Mouse (Mus musculus): ENCODE results near the gene Gm4305.
"Not testable (repeated sequence)": the region's sequence is repeated elsewhere in the genome, so short reads cannot be mapped to it uniquely, and the experiment has no call there.

The Gm4305 gene

DNA sequence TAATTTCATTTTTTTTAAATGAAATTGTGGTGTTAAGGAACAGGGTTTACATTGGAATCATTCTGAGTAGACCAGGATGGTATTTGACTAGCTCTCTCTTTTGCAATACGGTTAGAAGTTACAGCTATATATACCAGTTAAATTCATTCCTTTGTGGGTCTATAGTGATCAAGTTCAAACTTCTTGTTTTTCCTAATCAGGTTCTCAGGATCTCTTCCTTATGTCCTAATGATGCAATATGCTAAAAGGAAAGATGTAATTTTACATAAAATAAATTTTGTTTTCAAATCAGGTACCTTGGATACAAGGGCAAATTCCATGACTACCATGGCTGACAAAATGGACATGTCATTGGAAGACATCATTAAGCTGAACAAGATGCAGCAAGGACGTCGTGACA, at the start of gene Gm4305:
TSS of gene Gm4305 (plus strand) at position 301 of the 400 bp plus-strand sequence.
- not testable (repeated sequence) for DNase-seq (ENCODE audit: low spot score)

DNA sequence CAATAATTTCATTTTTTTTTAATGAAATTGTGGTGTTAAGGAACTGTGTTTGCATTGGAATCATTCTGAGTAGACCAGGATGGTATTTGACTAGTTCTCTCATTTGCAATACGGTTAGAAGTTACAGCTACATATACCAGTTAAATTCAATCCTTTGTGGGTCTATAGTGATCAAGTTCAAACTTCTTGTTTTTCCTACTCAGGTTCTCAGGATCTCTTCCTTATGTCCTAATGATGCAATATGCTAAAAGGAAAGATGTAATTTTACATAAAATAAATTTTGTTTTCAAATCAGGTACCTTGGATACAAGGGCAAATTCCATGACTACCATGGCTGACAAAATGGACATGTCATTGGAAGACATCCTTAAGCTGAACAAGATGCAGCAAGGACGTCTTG, 15.5 kb upstream of the Gm4305 start, which contains the start of gene Gm4301:
TSS of gene Gm4301 (plus strand) at position 301 of the 400 bp plus-strand sequence.
- not testable (repeated sequence) for DNase-seq (ENCODE audit: low spot score)

DNA sequence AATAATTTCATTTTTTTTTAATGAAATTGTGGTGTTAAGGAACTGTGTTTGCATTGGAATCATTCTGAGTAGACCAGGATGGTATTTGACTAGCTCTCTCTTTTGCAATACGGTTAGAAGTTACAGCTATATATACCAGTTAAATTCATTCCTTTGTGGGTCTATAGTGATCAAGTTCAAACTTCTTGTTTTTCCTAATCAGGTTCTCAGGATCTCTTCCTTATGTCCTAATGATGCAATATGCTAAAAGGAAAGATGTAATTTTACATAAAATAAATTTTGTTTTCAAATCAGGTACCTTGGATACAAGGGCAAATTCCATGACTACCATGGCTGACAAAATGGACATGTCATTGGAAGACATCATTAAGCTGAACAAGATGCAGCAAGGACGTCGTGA, 10.4 kb upstream of the Gm4305 start, which contains the start of gene Gm4302:
TSS of gene Gm4302 (plus strand) at position 301 of the 400 bp plus-strand sequence.
- not testable (repeated sequence) for DNase-seq (ENCODE audit: low spot score)

DNA sequence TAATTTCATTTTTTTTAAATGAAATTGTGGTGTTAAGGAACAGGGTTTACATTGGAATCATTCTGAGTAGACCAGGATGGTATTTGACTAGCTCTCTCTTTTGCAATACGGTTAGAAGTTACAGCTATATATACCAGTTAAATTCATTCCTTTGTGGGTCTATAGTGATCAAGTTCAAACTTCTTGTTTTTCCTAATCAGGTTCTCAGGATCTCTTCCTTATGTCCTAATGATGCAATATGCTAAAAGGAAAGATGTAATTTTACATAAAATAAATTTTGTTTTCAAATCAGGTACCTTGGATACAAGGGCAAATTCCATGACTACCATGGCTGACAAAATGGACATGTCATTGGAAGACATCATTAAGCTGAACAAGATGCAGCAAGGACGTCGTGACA, 5.2 kb upstream of the Gm4305 start, which contains the start of gene Gm4303:
TSS of gene Gm4303 (plus strand) at position 301 of the 400 bp plus-strand sequence.
- not testable (repeated sequence) for DNase-seq (ENCODE audit: low spot score)

DNA sequence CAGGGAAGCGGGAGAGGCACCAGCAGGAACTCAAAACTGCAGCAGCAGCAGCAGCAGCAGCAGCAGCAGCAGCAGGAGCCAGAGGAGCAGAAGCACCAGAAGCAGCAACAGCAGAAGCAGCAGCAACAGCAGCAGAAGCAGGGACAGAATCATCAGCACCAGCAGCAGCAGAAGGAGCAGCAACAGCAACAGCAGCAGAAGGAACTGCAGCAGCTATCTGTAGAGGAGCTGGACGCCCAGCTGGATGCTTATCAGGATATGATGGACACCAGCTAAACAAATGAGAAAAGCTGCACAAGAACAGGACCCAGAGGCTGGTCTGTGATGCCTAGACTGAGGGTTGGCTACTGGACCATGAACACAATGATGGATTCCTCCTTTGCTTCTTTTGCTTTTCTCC, 5.9 kb downstream of the Gm4305 start:
- DNase-seq (ENCODE audit: low spot score): not testable (repeated sequence)

DNA sequence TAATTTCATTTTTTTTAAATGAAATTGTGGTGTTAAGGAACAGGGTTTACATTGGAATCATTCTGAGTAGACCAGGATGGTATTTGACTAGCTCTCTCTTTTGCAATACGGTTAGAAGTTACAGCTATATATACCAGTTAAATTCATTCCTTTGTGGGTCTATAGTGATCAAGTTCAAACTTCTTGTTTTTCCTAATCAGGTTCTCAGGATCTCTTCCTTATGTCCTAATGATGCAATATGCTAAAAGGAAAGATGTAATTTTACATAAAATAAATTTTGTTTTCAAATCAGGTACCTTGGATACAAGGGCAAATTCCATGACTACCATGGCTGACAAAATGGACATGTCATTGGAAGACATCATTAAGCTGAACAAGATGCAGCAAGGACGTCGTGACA, 10.1 kb downstream of the Gm4305 start, which contains the start of gene Gm4307:
TSS of gene Gm4307 (plus strand) at position 301 of the 400 bp plus-strand sequence.
- DNase-seq (ENCODE audit: low spot score): not testable (repeated sequence)

DNA sequence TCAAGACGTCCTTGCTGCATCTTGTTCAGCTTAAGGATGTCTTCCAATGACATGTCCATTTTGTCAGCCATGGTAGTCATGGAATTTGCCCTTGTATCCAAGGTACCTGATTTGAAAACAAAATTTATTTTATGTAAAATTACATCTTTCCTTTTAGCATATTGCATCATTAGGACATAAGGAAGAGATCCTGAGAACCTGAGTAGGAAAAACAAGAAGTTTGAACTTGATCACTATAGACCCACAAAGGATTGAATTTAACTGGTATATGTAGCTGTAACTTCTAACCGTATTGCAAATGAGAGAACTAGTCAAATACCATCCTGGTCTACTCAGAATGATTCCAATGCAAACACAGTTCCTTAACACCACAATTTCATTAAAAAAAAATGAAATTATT, 31.6 kb downstream of the Gm4305 start, which contains the start of gene Gm4312:
TSS of gene Gm4312 (minus strand) at position 101 of the 400 bp plus-strand sequence.
- not testable (repeated sequence) for DNase-seq (ENCODE audit: low spot score)
